Mouse (Mus musculus) ovary, postnatal 14 days (tissue): ENCODE measurements at regions not wholly inside any gene's neighbourhood (a gene's known extent, or its start where the extent isn't known, plus 50 kb on each side); places are given as distances from the start of the nearest gene placed in this dataset.

Experiments
- DNase-seq: peaks from one replicate; pipeline ENCODE4 v3.0.0; 2022; ENCODE audit warnings: low spot score

DNA sequence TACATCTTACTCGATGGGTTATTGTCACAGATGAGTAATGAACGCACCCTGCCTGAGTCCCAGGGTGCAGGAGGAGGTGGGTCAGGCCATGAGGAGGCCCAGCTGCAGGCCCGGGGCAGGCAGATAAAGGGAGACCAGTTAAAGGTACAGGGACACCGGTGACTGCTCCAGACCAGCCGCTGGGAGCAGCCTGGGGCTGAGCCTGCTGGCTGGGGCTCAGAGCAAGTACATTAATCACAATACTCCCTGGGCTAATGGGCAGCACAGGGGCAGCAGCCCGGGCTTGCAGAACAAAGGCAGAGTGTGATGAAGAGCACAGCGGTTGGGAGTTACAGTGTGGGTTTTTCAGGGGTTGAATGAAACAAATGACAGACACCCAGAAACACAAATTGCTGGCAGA, 154.4 kb upstream of the Rnf219 start:
- no peak for DNase-seq

DNA sequence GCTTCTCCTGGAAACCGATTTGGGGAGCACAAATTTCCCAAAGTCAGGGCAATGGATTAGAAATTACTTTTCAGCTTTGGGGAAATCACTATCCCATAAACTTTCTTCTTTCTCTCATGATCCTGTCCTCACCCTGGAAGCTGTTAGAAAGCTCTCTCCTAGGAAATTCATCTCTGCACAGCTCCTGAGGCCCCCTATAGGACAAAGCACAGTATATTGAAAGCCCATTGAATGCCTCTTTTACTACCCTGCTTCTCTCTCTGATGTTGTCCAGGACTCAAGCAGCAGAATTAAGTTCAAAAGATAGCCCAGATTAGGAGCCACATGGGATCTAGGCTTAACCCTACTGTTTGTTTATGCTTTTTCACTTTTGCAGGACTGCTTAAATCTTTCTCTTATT, 139.3 kb upstream of the Rnf219 start:
- DNase-seq = no peak

DNA sequence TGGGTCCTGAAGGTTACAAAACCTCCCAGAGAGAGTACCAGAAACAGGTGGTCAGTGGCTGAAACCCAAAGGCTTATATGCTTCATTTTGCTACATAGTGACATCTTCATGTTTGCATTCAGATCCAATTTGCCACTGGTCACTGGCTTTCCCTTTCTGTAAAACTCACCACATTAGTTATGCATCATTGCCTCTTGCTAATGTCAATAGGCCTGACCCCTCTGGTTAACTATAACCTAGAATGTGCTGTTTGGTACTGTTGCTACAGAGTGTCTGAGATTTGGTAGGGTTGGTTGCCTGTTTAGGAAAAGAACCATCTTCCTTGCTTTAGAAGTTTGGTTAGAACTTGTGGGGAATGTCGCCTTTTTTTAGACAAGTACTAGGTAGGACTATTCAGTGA, 136.3 kb upstream of the Rnf219 start:
- no peak for DNase-seq

DNA sequence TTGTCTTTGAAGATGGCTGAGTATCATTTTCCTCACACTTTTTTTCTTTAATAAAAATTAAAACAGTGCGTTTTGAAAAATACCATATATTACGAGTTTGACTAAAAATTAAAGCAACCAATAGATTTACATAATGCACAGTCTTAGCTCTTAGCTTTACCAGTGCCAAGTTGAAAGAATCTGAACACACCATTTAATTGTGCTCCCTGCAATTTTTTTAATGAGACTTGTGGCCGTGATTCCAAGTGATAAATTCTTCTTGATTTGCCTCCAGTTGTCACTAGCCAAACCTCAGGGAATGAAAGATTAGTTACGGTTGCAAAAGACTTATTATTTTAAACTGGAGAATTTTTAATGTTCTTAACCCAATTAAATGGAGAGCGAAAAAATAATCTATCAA, 127.5 kb upstream of the Rnf219 start:
- DNase-seq = no peak

DNA sequence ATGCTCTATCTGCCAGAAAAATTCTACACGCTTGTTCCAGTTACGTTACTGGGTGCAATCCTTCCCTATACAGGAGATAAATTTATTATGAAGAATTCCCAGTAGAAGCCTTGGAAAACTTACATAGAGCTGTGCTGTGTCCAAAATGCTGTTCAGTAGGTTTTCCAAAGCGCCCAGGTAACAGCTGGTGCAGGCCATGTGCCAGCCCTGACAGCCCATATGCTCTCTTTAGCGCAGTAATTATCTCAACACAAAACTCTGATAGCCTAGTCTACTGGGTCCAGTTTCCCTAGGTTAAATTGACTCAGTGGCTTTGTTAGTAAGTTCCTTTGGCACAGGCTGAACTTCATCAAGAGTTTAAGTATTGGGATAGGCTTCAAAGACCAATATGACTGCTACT, 122.2 kb upstream of the Rnf219 start:
- no peak for DNase-seq

DNA sequence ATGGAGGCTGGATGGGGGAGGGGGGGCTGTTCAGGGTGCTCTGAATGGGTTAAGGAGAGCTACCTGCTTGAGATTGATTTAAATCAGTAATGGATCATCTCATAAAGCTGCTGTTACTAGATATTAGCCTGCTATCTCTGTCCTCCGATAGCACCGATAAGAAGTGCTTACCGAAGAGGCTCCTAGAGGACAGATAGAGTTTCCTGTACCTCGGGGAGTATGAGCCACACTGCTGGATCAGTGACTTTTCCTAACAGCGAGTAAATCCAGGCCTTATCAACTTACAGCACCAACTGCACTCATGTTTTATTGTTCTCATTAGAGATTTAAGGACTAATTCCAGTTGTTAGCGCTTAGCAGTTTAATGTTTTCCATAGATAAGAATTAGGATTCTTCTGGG, 120.3 kb upstream of the Rnf219 start:
- DNase-seq = no peak

GRCm38 (mm10) chr14:104639300-104639699, 116.9 kb upstream of the Rnf219 start:
- DNase-seq = no peak

DNA sequence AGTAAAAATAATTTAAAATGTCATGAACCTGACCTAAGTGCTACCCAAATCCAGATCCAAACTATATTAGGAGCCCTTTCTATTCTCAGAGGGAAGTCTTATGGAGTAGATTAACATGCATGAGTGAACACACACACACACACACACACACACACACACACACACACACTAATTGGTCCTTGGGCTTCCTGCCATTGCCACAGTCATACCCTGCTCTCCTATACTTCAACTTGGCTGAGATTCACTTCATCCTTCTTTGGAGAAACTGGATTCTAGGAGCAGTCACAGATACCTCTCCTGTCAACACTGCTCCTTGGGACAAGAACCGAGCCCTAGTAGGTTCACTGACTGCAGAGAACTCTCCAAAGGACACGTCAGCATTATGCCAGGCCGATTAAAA, 89.0 kb upstream of the Rnf219 start:
- DNase-seq = no peak

GRCm38 (mm10) chr14:104610378-104610777, 87.9 kb upstream of the Rnf219 start:
- no peak for DNase-seq

GRCm38 (mm10) chr14:104594851-104595250, 72.4 kb upstream of the Rnf219 start:
- no peak for DNase-seq
